Mouse (Mus musculus): ENCODE measurements around the gene Rpl10a. TPM values are rescaled to one million over a fixed set of nuclear protein-coding genes. Genes with fewer than 3 reads are reported as not detected.

Rpl10a gene
- total RNA-seq (2014; fragmentation: Nextera tagmentation) (3,438 and 3,746 TPM in 2 replicates), total RNA-seq (2017) (861 and 1,170 TPM in 2 replicates)

GRCm38 (mm10) chr17:28328366-28328928 is at the start of gene Rpl10a:
Rpl10a (plus strand) TSS chr17:28328471.
- peak; percentile 80 for ATAC-seq (replicated peaks; ENCODE audit: low FRiP score, low TSS enrichment, poor library complexity, severe bottlenecking)

DNA sequence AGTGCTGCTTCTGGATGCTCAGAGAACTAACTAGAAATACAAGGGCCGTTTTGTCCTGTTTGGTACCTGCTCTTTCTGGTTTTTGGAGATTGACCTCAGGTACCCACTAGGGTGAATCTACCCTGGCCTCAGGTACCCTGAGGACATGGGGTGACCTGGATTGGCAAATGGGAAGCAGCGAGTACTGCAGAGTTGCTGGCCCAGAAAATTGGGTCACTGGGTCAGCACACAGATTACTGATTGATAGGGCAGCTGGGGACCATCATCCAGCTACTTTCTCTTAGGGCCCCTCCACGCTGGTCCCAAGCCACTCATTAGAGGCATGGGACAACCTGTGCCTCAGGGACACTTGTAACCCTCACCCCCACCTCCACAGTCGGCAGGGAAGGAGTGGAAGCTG is 49.0 kb upstream of the Rpl10a start:
- ATAC-seq (replicated peaks; ENCODE audit: low FRiP score, low TSS enrichment, poor library complexity, severe bottlenecking) = no peak

- no peak for ATAC-seq (replicated peaks; ENCODE audit: low FRiP score, low TSS enrichment, poor library complexity, severe bottlenecking)
Measured at GRCm38 (mm10) chr17:28279780-28280422, 48.4 kb upstream of the Rpl10a start.

- no peak for ATAC-seq (replicated peaks; ENCODE audit: low FRiP score, low TSS enrichment, poor library complexity, severe bottlenecking)
Measured at GRCm38 (mm10) chr17:28280423-28280800, 47.9 kb upstream of the Rpl10a start.

DNA sequence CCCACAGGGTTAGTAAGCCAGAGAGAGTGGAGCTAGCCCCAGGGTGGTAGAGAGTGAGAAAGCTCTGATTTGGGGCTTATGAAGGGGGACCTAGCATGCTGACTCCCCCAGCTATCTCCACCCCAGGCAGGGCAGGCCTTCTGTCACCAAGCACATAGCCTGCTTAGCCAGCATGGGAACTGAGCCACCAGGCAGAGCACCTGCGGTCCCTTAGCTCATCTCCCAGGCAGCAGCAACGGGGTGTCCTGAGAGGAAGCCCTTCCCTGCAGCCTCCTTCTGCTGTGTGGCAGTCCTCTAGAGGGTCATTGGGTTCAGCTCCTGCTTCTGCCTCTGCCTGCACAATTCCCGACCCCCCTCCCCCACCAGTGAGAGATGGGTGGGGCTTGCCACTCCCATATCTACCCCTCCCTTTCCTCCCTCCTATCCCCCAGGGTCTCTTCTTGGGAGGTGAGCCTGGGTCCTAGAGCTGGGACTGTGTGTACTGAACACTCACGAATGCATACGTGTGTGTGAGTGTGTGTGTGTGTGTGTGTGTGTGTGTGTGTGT is 47.4 kb upstream of the Rpl10a start:
- ATAC-seq (replicated peaks; ENCODE audit: low FRiP score, low TSS enrichment, poor library complexity, severe bottlenecking) = no peak

DNA sequence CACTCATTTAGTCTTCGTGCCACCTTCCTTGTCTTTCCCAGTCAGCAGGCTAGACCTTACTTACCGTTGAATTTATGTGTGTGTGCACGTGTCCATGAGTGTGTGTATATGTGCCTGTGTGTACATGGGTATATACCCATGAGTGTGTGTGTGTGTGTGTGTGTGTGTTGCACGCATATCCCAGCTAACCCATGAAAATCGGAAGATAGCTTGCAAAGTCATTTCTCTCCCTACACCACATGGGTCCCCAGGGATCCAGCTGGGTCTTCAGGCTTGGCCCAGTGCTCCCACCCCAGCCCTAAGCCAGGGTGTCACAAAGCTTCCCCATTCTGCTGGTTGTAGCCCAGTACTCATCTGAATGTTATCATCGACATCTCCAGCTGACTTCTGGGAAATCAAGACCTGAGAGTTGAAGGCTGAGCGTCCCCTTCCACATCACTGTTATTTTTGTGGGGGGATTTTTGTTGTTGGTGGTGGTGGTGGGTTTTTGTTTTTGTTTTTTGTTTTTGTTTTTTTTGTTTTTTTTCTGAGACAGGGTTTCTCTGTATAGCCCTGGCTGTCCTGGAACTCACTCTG is 46.3 kb upstream of the Rpl10a start:
- ATAC-seq (replicated peaks; ENCODE audit: low FRiP score, low TSS enrichment, poor library complexity, severe bottlenecking) = no peak

GRCm38 (mm10) chr17:28283199-28283598 is 45.1 kb upstream of the Rpl10a start:
- no peak for ATAC-seq (replicated peaks; ENCODE audit: low FRiP score, low TSS enrichment, poor library complexity, severe bottlenecking)

- no peak for ATAC-seq (replicated peaks; ENCODE audit: low FRiP score, low TSS enrichment, poor library complexity, severe bottlenecking)
Measured at GRCm38 (mm10) chr17:28286133-28286532, 42.1 kb upstream of the Rpl10a start.

GRCm38 (mm10) chr17:28286964-28287363 is 41.3 kb upstream of the Rpl10a start:
- ATAC-seq (replicated peaks; ENCODE audit: low FRiP score, low TSS enrichment, poor library complexity, severe bottlenecking) = no peak

DNA sequence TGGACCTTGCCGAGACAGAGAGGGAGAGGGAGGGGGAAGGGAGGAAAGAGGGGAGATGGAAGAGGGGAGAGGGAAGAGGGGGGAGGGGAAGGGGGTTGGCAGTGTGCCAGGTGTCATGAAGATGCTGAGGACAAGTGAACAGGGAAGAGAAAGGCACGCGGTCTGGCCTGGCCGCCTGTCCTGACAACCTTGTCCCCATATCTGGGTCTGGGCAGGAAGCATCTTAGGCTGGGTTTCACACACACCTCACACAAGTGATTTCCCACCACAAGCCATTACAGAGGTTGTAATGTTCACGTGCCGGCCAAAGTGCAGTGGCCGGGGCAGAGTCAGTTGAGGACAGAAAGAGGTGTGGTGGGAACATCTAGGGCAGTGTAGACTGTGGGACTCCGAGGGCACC is 40.7 kb upstream of the Rpl10a start:
- ATAC-seq (replicated peaks; ENCODE audit: low FRiP score, low TSS enrichment, poor library complexity, severe bottlenecking) = peak; percentile 23; the same call in 1 of the 2 replicates

DNA sequence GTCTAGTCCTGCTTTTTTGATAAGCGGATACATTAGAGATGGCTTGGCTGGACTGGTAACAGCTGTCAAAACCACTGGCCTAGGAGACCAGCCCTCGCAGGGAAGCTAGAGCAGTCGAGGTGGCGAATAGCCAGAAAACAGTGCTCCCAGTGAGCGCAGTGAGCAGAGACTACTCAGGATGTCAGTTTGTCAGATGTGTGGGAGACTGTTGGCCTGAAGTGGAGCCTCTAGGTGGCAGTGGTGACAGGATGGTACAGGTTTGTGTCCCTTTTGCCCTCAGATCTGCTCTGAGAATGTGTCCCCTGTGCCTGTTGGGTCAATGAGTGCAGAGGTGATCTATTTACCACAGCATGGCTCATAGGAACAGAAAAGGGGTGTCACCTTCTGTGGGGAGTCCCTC is 40.3 kb upstream of the Rpl10a start:
- peak; percentile 73 for ATAC-seq (replicated peaks; ENCODE audit: low FRiP score, low TSS enrichment, poor library complexity, severe bottlenecking)

- no peak for ATAC-seq (replicated peaks; ENCODE audit: low FRiP score, low TSS enrichment, poor library complexity, severe bottlenecking)
Measured at GRCm38 (mm10) chr17:28290262-28290661, 38.0 kb upstream of the Rpl10a start.

DNA sequence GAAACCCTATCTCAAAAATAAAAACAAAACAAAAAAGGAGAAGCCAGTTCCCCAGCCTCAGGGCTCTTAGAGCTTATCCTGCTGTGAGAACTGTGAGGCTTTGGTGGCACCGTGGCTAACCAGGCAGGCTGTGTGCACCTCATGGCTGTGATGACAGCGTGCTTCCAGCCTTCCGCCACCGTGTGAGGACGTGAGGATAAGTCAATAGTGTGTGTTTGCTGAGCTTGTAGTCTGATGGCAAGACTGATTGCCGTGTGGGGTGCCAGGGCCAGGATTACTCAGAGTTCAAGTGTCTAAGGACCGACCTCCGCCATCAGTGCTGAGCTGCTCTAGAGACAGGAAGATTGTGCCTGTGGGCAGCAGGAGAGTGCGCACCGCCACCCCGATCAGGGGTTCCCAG is 37.6 kb upstream of the Rpl10a start:
- 0 out of 2 replicates have a peak, but pooled peaks have one; percentile 26 for ATAC-seq (replicated peaks; ENCODE audit: low FRiP score, low TSS enrichment, poor library complexity, severe bottlenecking)

DNA sequence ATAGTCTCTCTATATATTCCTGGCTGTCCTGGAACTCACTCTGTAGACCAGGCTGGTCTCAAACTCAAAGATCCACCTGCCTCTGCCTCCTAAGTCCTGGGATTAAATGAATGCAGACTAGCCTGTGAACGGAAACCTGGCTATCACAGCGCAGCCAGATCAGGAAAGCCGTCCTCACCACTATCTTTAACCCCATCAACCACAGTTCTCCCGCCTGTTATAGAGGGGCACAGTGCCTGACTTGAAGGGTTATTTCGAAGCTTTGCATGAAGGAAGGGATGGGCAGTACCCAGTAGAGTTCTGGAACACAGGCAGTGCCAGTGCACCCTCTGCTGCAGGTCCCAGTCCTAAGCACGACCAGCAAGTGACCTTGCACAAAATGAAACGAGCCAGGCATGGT is 36.9 kb upstream of the Rpl10a start:
- ATAC-seq (replicated peaks; ENCODE audit: low FRiP score, low TSS enrichment, poor library complexity, severe bottlenecking) = 0 out of 2 replicates have a peak, but pooled peaks have one; percentile 20

DNA sequence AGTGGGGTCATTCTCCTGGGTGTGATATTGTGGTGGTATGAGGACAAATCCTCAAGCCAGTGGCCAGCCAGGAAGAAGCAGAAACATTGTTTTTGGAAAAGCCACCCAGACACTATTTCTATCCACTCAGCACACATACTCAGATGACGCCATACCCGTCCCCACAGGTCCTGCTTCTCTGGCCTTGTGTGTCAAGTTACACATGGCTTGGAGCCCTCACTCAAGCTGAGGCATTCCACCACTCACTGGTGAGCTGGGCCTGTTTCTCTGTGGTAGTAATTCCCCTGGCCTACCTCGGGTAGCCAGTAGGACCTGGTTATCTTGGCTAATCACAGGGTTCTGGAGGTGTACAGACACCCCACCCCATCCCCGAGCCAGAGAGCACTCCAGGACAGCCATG is 34.6 kb upstream of the Rpl10a start:
- no peak for ATAC-seq (replicated peaks; ENCODE audit: low FRiP score, low TSS enrichment, poor library complexity, severe bottlenecking)

- no peak; the same call in 1 of the 2 replicates for ATAC-seq (replicated peaks; ENCODE audit: low FRiP score, low TSS enrichment, poor library complexity, severe bottlenecking)
Measured at GRCm38 (mm10) chr17:28294449-28295333, 33.6 kb upstream of the Rpl10a start.

GRCm38 (mm10) chr17:28298888-28299287 is 29.4 kb upstream of the Rpl10a start:
- no peak for ATAC-seq (replicated peaks; ENCODE audit: low FRiP score, low TSS enrichment, poor library complexity, severe bottlenecking)

DNA sequence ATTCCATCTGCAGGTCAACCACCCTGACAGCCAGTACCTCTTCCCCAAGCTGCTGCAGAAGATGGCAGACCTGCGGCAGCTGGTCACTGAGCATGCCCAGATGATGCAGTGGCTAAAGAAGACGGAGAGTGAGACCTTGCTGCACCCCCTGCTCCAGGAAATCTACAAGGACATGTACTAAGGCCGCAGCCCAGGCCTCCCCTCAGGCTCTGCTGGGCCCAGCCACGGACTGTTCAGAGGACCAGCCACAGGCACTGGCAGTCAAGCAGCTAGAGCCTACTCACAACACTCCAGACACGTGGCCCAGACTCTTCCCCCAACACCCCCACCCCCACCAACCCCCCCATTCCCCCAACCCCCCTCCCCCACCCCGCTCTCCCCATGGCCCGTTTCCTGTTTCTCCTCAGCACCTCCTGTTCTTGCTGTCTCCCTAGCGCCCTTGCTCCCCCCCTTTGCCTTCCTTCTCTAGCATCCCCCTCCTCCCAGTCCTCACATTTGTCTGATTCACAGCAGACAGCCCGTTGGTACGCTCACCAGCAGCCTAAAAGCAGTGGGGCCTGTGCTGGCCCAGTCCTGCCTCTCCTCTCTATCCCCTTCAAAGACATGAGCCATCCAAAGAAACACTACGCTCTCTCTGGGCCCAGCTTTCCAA is 28.5 kb upstream of the Rpl10a start:
- ATAC-seq (replicated peaks; ENCODE audit: low FRiP score, low TSS enrichment, poor library complexity, severe bottlenecking) = no peak

DNA sequence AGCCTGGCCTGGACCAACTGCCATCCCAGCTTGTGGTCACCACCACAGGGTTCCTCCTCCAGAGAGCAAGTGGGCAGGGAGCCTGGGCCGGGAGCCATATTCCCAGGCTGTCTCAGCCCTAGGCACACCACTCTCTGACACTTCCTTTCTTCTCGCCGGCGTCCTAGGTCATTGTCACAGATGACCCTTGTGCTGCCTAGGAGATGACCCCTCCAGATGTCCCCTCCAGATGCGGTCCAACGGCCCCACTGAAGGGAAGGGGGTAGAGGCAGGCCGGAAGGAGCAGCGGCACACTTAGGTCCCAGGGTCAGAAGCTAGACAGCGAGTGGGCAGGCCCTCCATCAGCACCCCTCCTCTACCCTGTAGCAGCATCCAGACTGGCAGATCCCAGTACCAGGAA is 27.9 kb upstream of the Rpl10a start:
- no peak for ATAC-seq (replicated peaks; ENCODE audit: low FRiP score, low TSS enrichment, poor library complexity, severe bottlenecking)

Data from megakaryocyte-erythroid progenitor cell, adult 5-6 weeks (primary cell).